Mouse (Mus musculus) ES-E14 (cell line): ENCODE results near the gene Clca2. TPM values are rescaled to one million over a fixed set of nuclear protein-coding genes. Genes with fewer than 3 reads are reported as not detected.
"Not testable (repeated sequence)": the region's sequence is repeated elsewhere in the genome, so short reads cannot be mapped to it uniquely, and the experiment has no call there.

ENCODE experiments used
- DNase-seq: peaks from one replicate; pipeline ENCODE4 v3.0.0-alpha.2; 2013; ENCODE audit warnings: low read depth, low spot score
- H3K27ac ChIP-seq: 2 replicates; pipeline ENCODE4 v1.5.1; 2012; ENCODE audit warnings: low read depth, mild to moderate bottlenecking, low read length, moderate library complexity, mixed read lengths; ENCODE audit not compliant: poor library complexity, insufficient read depth, severe bottlenecking
- H3K36me3 ChIP-seq: 2 replicates; pipeline ENCODE4 v1.6.1; 2012; ENCODE audit warnings: mild to moderate bottlenecking, low read length, moderate library complexity, mixed read lengths; ENCODE audit not compliant: control insufficient read depth, poor library complexity, insufficient read depth, severe bottlenecking
- H3K4me1 ChIP-seq, 2 experiments: fragments of 150-350 bp in 1 of 2; sonication (generic) in 1 of 2; 2 replicates each; pipeline ENCODE4 v1.6.1; 2012; ENCODE audit warnings: low read length in 2 of 2, mild to moderate bottlenecking in 1 of 2, mixed read lengths in 1 of 2; ENCODE audit not compliant: control insufficient read depth in 2 of 2, insufficient read depth in 2 of 2, poor library complexity in 1 of 2
- H3K4me3 ChIP-seq, 2 experiments: fragments of 150-350 bp in 1 of 2; sonication (generic) in 1 of 2; 2 replicates each; pipeline ENCODE4 v1.5.1; 2012; ENCODE audit warnings: low read length in 2 of 2, low read depth in 1 of 2, mild to moderate bottlenecking in 1 of 2, mixed read lengths in 1 of 2; ENCODE audit not compliant: insufficient read depth in 1 of 2, poor library complexity in 1 of 2, severe bottlenecking in 1 of 2
- H3K9ac ChIP-seq: 2 replicates; pipeline ENCODE4 v1.6.1; 2012; ENCODE audit warnings: low read depth, mild to moderate bottlenecking, low read length, mixed read lengths; ENCODE audit not compliant: poor library complexity, insufficient read depth, severe bottlenecking
- H3K9me3 ChIP-seq: fragments of 150-350 bp; sonication (generic); 2 replicates; pipeline ENCODE4 v1.6.1; 2012; ENCODE audit warnings: low read depth, mild to moderate bottlenecking, low read length; ENCODE audit not compliant: control insufficient read depth, insufficient read depth
- CHD2 ChIP-seq: IDR thresholded peaks from 2 replicates; pipeline ENCODE4 v1.6.1; 2014; ENCODE audit warnings: mild to moderate bottlenecking, low read depth, low read length, inconsistent platforms
- HCFC1 ChIP-seq: IDR thresholded peaks from 2 replicates; pipeline ENCODE4 v1.6.1; 2012; ENCODE audit warnings: low read length, inconsistent platforms, borderline replicate concordance; ENCODE audit not compliant: insufficient read depth
- MAFK ChIP-seq: IDR thresholded peaks from 2 replicates; pipeline ENCODE4 v1.6.1; 2014; ENCODE audit warnings: mild to moderate bottlenecking, low read depth, low read length, inconsistent platforms; ENCODE audit not compliant: insufficient read depth
- ZC3H11A ChIP-seq: IDR thresholded peaks from 2 replicates; pipeline ENCODE4 v1.6.1; 2012; ENCODE audit warnings: low read depth, mild to moderate bottlenecking, inconsistent platforms, low read length, borderline replicate concordance
- ZNF384 ChIP-seq: IDR thresholded peaks from 2 replicates; pipeline ENCODE4 v1.6.1; 2012; ENCODE audit warnings: low read depth, low read length, inconsistent platforms
- in situ Hi-C, 2 experiments: fragments of 600-800 bp; cut with MboI; formaldehyde crosslinking; loops; one replicate each; pipeline ENCODE4 v1.15.1; 2025; ENCODE audit warnings: low sequenced_read_pairs in 2 of 2, inconsistent platforms in 1 of 2; ENCODE audit not compliant: unreplicated experiment in 2 of 2
- total RNA-seq: library from RNA; depleted of rRNA; stranded (reverse); fragments of 300-350 nt; gene quantifications from 2 replicates; pipeline ENCODE4 v1.2.3, GENCODE M21; 2012

Clca2 gene
- total RNA-seq, 1 experiment = not detected

- no peak for TF ChIP-seq ZNF384
- no peak for TF ChIP-seq HCFC1
- no peak for TF ChIP-seq CHD2
- no peak for TF ChIP-seq ZC3H11A
- no peak for TF ChIP-seq MAFK
- in situ Hi-C loops = no loop called here
- DNase-seq = no peak
Measured at GRCm38 (mm10) chr3:145072339-145072738, 26.9 kb downstream of the Clca2 start.

GRCm38 (mm10) chr3:145068964-145069363 is 30.3 kb downstream of the Clca2 start:
- in situ Hi-C loops = no loop called here
- no peak overlapping the region for H3K27ac ChIP-seq
- H3K4me1 ChIP-seq = no peaks in the 10 kb centered on the region
- DNase-seq = no peak
- H3K36me3 ChIP-seq = no peaks in the 10 kb centered on the region
- H3K9ac ChIP-seq = no peak overlapping the region
- no peak overlapping the region for H3K4me3 ChIP-seq
- no peaks in the 10 kb centered on the region for H3K9me3 ChIP-seq
- TF ChIP-seq ZNF384 (no peak), CHD2 (no peak), ZC3H11A (no peak), MAFK (no peak), HCFC1 (no peak)

More at GRCm38 (mm10) chr3:145072339-145072738, 26.9 kb downstream of the Clca2 start:
- H3K36me3 ChIP-seq = no peaks in the 10 kb centered on the region
- no peak overlapping the region for H3K27ac ChIP-seq
- H3K9ac ChIP-seq = no peak overlapping the region
- H3K4me3 ChIP-seq = no peak overlapping the region
- H3K4me1 ChIP-seq = no peaks in the 10 kb centered on the region
- H3K9me3 ChIP-seq = no peaks in the 10 kb centered on the region

- in situ Hi-C loops, H3K4me3 ChIP-seq, H3K36me3 ChIP-seq, H3K9me3 ChIP-seq, H3K4me1 ChIP-seq, H3K27ac ChIP-seq, DNase-seq, H3K9ac ChIP-seq: not testable (repeated sequence)
Measured at GRCm38 (mm10) chr3:145055138-145055537, 44.1 kb downstream of the Clca2 start.

GRCm38 (mm10) chr3:145049820-145050219 is 49.4 kb downstream of the Clca2 start:
- Histone ChIP-seq H3K9me3 (no peaks in the 10 kb centered on the region), H3K4me3 (no peak overlapping the region), H3K27ac (no peak overlapping the region), H3K9ac (no peak overlapping the region), H3K36me3 (no peaks in the 10 kb centered on the region), H3K4me1 (no peaks in the 10 kb centered on the region)
- in situ Hi-C loops = no loop called here
- TF ChIP-seq MAFK = no peak
- no peak for TF ChIP-seq HCFC1
- TF ChIP-seq ZC3H11A = no peak
- no peak for TF ChIP-seq CHD2
- TF ChIP-seq ZNF384 = no peak
- no peak for DNase-seq

GRCm38 (mm10) chr3:145038813-145039212 is 60.4 kb downstream of the Clca2 start:
- no peak overlapping the region for H3K9ac ChIP-seq
- H3K4me3 ChIP-seq = no peak overlapping the region
- no peak overlapping the region for H3K27ac ChIP-seq
- in situ Hi-C loops = no loop called here
- H3K9me3 ChIP-seq = no peaks in the 10 kb centered on the region
- TF ChIP-seq ZC3H11A (no peak), MAFK (no peak), CHD2 (no peak), ZNF384 (no peak), HCFC1 (no peak)
- DNase-seq = no peak
- no peaks in the 10 kb centered on the region for H3K4me1 ChIP-seq
- H3K36me3 ChIP-seq = no peaks in the 10 kb centered on the region
